Mouse (Mus musculus) c-Kit-negative CD71-positive TER-119-positive erythroid progenitor cells, embryonic 14.5 days (primary cell): ENCODE data around the gene Wdr4.

Experiments
- DNase-seq: peaks from one replicate; pipeline ENCODE4 v3.0.0-alpha.2; 2013; ENCODE audit warnings: low read depth, low spot score

Gene Wdr4

GRCm38 (mm10) chr17:31497726-31498125, 22.1 kb downstream of the Wdr4 start:
- DNase-seq, result no peak

GRCm38 (mm10) chr17:31494989-31495388, 24.8 kb downstream of the Wdr4 start:
- DNase-seq, result no peak

- peak; percentile 40 for DNase-seq
Observed at GRCm38 (mm10) chr17:31492416-31492815, 27.4 kb downstream of the Wdr4 start.

GRCm38 (mm10) chr17:31491355-31491754, 28.4 kb downstream of the Wdr4 start:
- DNase-seq, result no peak

- DNase-seq, result no peak
Observed at GRCm38 (mm10) chr17:31487433-31488060, 32.2 kb downstream of the Wdr4 start.

- DNase-seq, result no peak
Observed at GRCm38 (mm10) chr17:31486616-31487198, 33.1 kb downstream of the Wdr4 start.

- no peak for DNase-seq
Observed at GRCm38 (mm10) chr17:31479108-31479844, 40.5 kb downstream of the Wdr4 start.

- DNase-seq, result no peak
Observed at GRCm38 (mm10) chr17:31478606-31479005, 41.2 kb downstream of the Wdr4 start.

- no peak for DNase-seq
Observed at GRCm38 (mm10) chr17:31474388-31474787, 45.4 kb downstream of the Wdr4 start.

GRCm38 (mm10) chr17:31470766-31471418, 48.9 kb downstream of the Wdr4 start:
- no peak for DNase-seq

- DNase-seq, result no peak
Observed at GRCm38 (mm10) chr17:31468496-31468895, 51.3 kb downstream of the Wdr4 start.

GRCm38 (mm10) chr17:31466854-31467253, 52.9 kb downstream of the Wdr4 start:
- no peak for DNase-seq

- no peak for DNase-seq
Observed at GRCm38 (mm10) chr17:31462506-31462905, 57.3 kb downstream of the Wdr4 start.

GRCm38 (mm10) chr17:31460416-31460815, 59.4 kb downstream of the Wdr4 start:
- DNase-seq, result no peak

GRCm38 (mm10) chr17:31456723-31457567, 62.8 kb downstream of the Wdr4 start:
- DNase-seq, result no peak

GRCm38 (mm10) chr17:31454056-31454455, 65.7 kb downstream of the Wdr4 start:
- DNase-seq, result no peak

GRCm38 (mm10) chr17:31453476-31453875, 66.3 kb downstream of the Wdr4 start:
- no peak for DNase-seq

GRCm38 (mm10) chr17:31452816-31453215, 67.0 kb downstream of the Wdr4 start:
- DNase-seq, result no peak

- no peak for DNase-seq
Observed at GRCm38 (mm10) chr17:31451179-31451708, 68.5 kb downstream of the Wdr4 start.

- DNase-seq, result no peak
Observed at GRCm38 (mm10) chr17:31450206-31450605, 69.6 kb downstream of the Wdr4 start.

- DNase-seq, result no peak
Observed at GRCm38 (mm10) chr17:31448519-31448918, 71.3 kb downstream of the Wdr4 start.
